ENCODE assay signal across 10 mouse cellular contexts in genomic region chr4:114320076-114320475, GRCm38 (mm10).
"Had no signal": no experiment of that assay in that cellular context is flagged by ENCODE, and none has a peak within 500 bp of the region (broad histone marks: within the 10 kb centered on the region; RNA-seq: fewer than 3 reads in every experiment).

No protein-coding gene starts in this region.

- DNase-seq: retina, postnatal 1 day; right cerebral cortex, postnatal 14 days; right cerebral cortex, postnatal 25 days; spleen, adult 18-20 months; thymus, adult 18-20 months; thymus, adult 2 months; thymus, postnatal 14 days; thymus, postnatal 25 days; thymus, postnatal 36 days; thymus, postnatal 4 days had no signal
